Mouse (Mus musculus) thymus, adult 2 months (tissue): ENCODE measurements at regions not wholly inside any gene's neighbourhood (a gene's known extent, or its start where the extent isn't known, plus 50 kb on each side); places are given as distances from the start of the nearest gene placed in this dataset.

ENCODE experiments used
- CTCF ChIP-seq: fragments of 200-500 bp; IDR thresholded peaks from 2 replicates; pipeline ENCODE4 v1.5.1; 2012; ENCODE audit warnings: mild to moderate bottlenecking, control low read depth, low read length, moderate library complexity, borderline replicate concordance; ENCODE audit not compliant: control insufficient read depth, poor library complexity, insufficient read depth; ENCODE audit errors: extremely low read depth
- POLR2A ChIP-seq: fragments of 200-500 bp; IDR thresholded peaks from 2 replicates; pipeline ENCODE4 v1.6.1; 2012; ENCODE audit warnings: mild to moderate bottlenecking, low read length, control low read depth, moderate library complexity; ENCODE audit not compliant: control insufficient read depth, poor library complexity, insufficient read depth; ENCODE audit errors: extremely low read depth

DNA sequence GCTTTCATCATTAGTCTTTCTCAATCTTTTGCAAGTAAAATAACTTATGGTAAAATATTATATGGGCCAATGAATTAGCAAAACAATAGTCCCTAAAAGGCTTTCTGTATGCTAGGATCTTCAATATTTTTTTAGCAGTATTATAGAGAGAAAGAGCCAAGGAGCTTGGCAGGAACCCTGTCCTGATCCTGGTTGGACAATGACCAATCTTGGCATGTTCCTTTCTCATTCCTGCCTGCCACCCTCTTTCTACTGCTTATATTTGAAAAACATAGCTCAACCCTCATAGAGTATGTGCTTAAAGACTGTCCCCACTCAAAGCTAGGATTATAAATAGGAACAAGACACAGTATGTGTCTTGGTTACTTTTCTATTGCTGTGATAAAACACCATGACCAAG, 327.8 kb upstream of the Spred2 start:
- TF ChIP-seq POLR2A (no peak), CTCF (no peak)
